Comparison of ENCODE assay signal across 20 mouse cellular contexts in the genomic region with DNA sequence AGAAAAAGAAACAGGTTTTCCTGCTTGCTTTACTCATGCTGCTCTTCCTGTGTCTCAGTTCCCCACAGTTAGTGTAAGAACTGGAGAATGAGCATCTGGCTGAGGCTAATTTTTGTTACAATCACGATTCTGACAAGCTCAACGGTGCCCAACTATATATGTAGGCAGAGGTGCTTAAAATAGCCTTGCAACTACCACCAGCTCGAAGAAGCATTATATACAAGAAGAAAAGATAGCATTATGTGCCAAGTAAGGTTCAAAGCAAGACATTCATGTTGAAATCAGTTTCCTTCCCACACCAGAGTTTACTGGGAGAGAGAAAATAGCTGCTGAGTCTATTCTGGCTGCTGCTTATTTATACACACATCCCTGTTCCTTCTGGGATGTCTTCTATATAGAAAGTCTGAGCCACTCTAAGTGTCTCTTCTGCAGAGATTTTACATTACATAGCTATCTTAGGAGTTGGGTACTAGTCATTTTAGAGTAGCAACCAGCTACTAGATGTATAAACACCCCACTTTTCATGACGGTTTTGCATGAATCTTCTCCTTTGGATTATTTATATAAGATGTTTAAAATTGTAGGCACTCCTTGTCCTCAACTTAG.
A peak's percentile ranks its signal among the peaks of the same experiment; 100 is the strongest.
DNase-seq lines count a peak whose midpoint lies in the region; ATAC-seq and TF ChIP-seq lines count a peak whose summit lies in the region.
"Had no signal": no experiment of that assay in that cellular context is flagged by ENCODE, and none has a peak within 500 bp of the region (broad histone marks: within the 10 kb centered on the region; RNA-seq: fewer than 3 reads in every experiment).

No protein-coding gene starts in this region.

- H3K4me1 ChIP-seq in forebrain, postnatal 0 days (ENCODE audit: insufficient read depth) = no peaks in the 10 kb centered on the region
- H3K4me1 ChIP-seq in forebrain, embryonic 11.5 days (replicated peaks; ENCODE audit: control insufficient read depth, insufficient read depth, low read length) = no peaks in the 10 kb centered on the region
- H3K4me1 ChIP-seq: embryonic facial prominence, embryonic 10.5 days; forebrain, embryonic 12.5 days; heart, embryonic 10.5 days; limb, embryonic 15.5 days; midbrain, embryonic 15.5 days; neural tube, embryonic 15.5 days; stomach, embryonic 15.5 days had no signal

- WGBS in forebrain, postnatal 0 days = 47% methylated on average over 4 of the region's 4 CpGs
- WGBS in forebrain, embryonic 11.5 days = 79% methylated on average over 4 of the region's 4 CpGs

- H3K27ac ChIP-seq in forebrain, postnatal 0 days (ENCODE audit: low read depth, low read length) = no peak overlapping the region
- no peak overlapping the region for H3K27ac ChIP-seq in forebrain, embryonic 11.5 days (ENCODE audit: low read depth, low read length)
- H3K27ac ChIP-seq: embryonic facial prominence, embryonic 10.5 days; forebrain, embryonic 12.5 days; heart, embryonic 10.5 days; limb, embryonic 15.5 days; midbrain, embryonic 15.5 days; neural tube, embryonic 15.5 days; stomach, embryonic 15.5 days had no signal

- peak; percentile 52 for DNase-seq in forebrain, postnatal 0 days
- no peak for DNase-seq in forebrain, embryonic 11.5 days (ENCODE audit: low spot score)
- peak; percentile 92 for DNase-seq in brain, adult 2 months (ENCODE audit: low read depth, low spot score)
- peak; percentile 22 to 36 for DNase-seq in left cerebral cortex, adult 18-20 months (ENCODE audit: low spot score in 2 of 2)
- DNase-seq in right cerebral cortex, postnatal 10 days (ENCODE audit: low spot score in 2 of 2) = peak; percentile 40 to 80
- no peak for DNase-seq in spleen, postnatal 36 days (ENCODE audit: low spot score in 2 of 2)
- no peak for DNase-seq in liver
- DNase-seq: adrenal gland, postnatal 14 days; cerebellum, adult 18-20 months; kidney, adult 11 months; lung, postnatal 10 days had no signal

- no peaks in the 10 kb centered on the region for H3K27me3 ChIP-seq in forebrain, postnatal 0 days (ENCODE audit: insufficient read depth, low read length)
- H3K27me3 ChIP-seq in forebrain, embryonic 11.5 days (ENCODE audit: control insufficient read depth, insufficient read depth, low read length) = no peaks in the 10 kb centered on the region
- H3K27me3 ChIP-seq: forebrain, embryonic 12.5 days; limb, embryonic 15.5 days; midbrain, embryonic 15.5 days; neural tube, embryonic 15.5 days; stomach, embryonic 15.5 days had no signal

- no peaks in the 10 kb centered on the region for H3K9me3 ChIP-seq in forebrain, postnatal 0 days (ENCODE audit: low read length)
- H3K9me3 ChIP-seq in forebrain, embryonic 11.5 days (ENCODE audit: control insufficient read depth, low read length) = no peaks in the 10 kb centered on the region
- H3K9me3 ChIP-seq: embryonic facial prominence, embryonic 10.5 days; forebrain, embryonic 12.5 days; heart, embryonic 10.5 days; limb, embryonic 15.5 days; midbrain, embryonic 15.5 days; neural tube, embryonic 15.5 days; stomach, embryonic 15.5 days had no signal

- H3K4me2 ChIP-seq in forebrain, postnatal 0 days (ENCODE audit: low read depth) = no peak overlapping the region
- H3K4me2 ChIP-seq in forebrain, embryonic 11.5 days (ENCODE audit: low read depth, low read length, severe bottlenecking) = no peak overlapping the region
- H3K4me2 ChIP-seq: forebrain, embryonic 12.5 days; limb, embryonic 15.5 days; midbrain, embryonic 15.5 days; neural tube, embryonic 15.5 days; stomach, embryonic 15.5 days had no signal

- H3K4me3 ChIP-seq in forebrain, postnatal 0 days (ENCODE audit: low read depth, low read length) = no peak overlapping the region
- H3K4me3 ChIP-seq in forebrain, embryonic 11.5 days (ENCODE audit: low read depth, low read length) = no peak overlapping the region
- H3K4me3 ChIP-seq: embryonic facial prominence, embryonic 10.5 days; forebrain, embryonic 12.5 days; heart, embryonic 10.5 days; limb, embryonic 15.5 days; midbrain, embryonic 15.5 days; neural tube, embryonic 15.5 days; stomach, embryonic 15.5 days had no signal

- peak; percentile 59 for ATAC-seq in forebrain, postnatal 0 days
- ATAC-seq in forebrain, embryonic 11.5 days (replicated peaks; ENCODE audit: low FRiP score) = no peak
- no peak for ATAC-seq in CD4-positive, CD25-positive, alpha-beta regulatory T cell, adult 4 months
- ATAC-seq: activated CD4-positive, CD25-positive, alpha-beta regulatory T cell, adult 4 months; midbrain, embryonic 15.5 days had no signal

- TF ChIP-seq CTCF in forebrain, postnatal 0 days (IDR thresholded peaks at IDR 0.05; ENCODE audit: low read depth) = no peak

- no peaks in the 10 kb centered on the region for H3K36me3 ChIP-seq in forebrain, postnatal 0 days (ENCODE audit: insufficient read depth)
- no peaks in the 10 kb centered on the region for H3K36me3 ChIP-seq in forebrain, embryonic 11.5 days (ENCODE audit: control insufficient read depth, insufficient read depth, low read length)
- H3K36me3 ChIP-seq: embryonic facial prominence, embryonic 10.5 days; forebrain, embryonic 12.5 days; heart, embryonic 10.5 days; limb, embryonic 15.5 days; midbrain, embryonic 15.5 days; neural tube, embryonic 15.5 days; stomach, embryonic 15.5 days had no signal

- no peak overlapping the region for H3K9ac ChIP-seq in forebrain, postnatal 0 days
- no peak overlapping the region for H3K9ac ChIP-seq in forebrain, embryonic 11.5 days (ENCODE audit: low read length)
- H3K9ac ChIP-seq: forebrain, embryonic 12.5 days; limb, embryonic 15.5 days; midbrain, embryonic 15.5 days; neural tube, embryonic 15.5 days; stomach, embryonic 15.5 days had no signal

Comparison
In these comparisons a context has a peak if more than half of its experiments do, and no peak if none do; other contexts are left out.
1. DNase-seq: peak in forebrain, postnatal 0 days (single experiment), brain, adult 2 months (single experiment), left cerebral cortex, adult 18-20 months (2 of 2) and right cerebral cortex, postnatal 10 days (2 of 2); none in forebrain, embryonic 11.5 days (single experiment), spleen, postnatal 36 days (0 of 2) and liver (single experiment).